Mouse (Mus musculus) B cell, adult 2 months (primary cell): ENCODE results near the gene Mup11.
"Not testable (repeated sequence)": the region's sequence is repeated elsewhere in the genome, so short reads cannot be mapped to it uniquely, and the experiment has no call there.

Experiments
- DNase-seq, 2 experiments: peaks; one replicate each; pipeline ENCODE4 v3.0.0; 2022

Gene Mup11

GRCm38 (mm10) chr4:60662311-60662710, at the start of gene Mup11:
TSS of gene Mup11 (minus strand) at chr4:60662411.
- not testable (repeated sequence) for DNase-seq
